Mouse (Mus musculus) heart, embryonic 11.5 days (tissue): Measurements from ENCODE around the gene Calcoco2. TPM values are rescaled to one million over a fixed set of nuclear protein-coding genes. Genes with fewer than 3 reads are reported as not detected.

Source experiments
- ATAC-seq: fragments of 200-750 bp; cut with Nextera tagmentation; replicated peaks from 2 replicates; pipeline ENCODE4 v1.8.0; 2017; ENCODE audit warnings: moderate library complexity; ENCODE audit not compliant: insufficient number of reproducible peaks, low FRiP score, low TSS enrichment
- H3K27ac ChIP-seq: fragments of 300-500 bp; sonication (generic); 2 replicates; pipeline ENCODE4 v1.5.1; 2014; ENCODE audit warnings: mild to moderate bottlenecking, low read depth, low read length
- H3K27me3 ChIP-seq: fragments of 300-500 bp; sonication (generic); 2 replicates; pipeline ENCODE4 v1.6.1; 2014; ENCODE audit warnings: mild to moderate bottlenecking, low read length, mixed read lengths; ENCODE audit not compliant: control insufficient read depth, insufficient read depth
- H3K36me3 ChIP-seq: fragments of 300-500 bp; sonication (generic); 2 replicates; pipeline ENCODE4 v1.6.1; 2014; ENCODE audit warnings: mild to moderate bottlenecking, low read length, moderate library complexity, mixed read lengths; ENCODE audit not compliant: control insufficient read depth, insufficient read depth
- H3K4me1 ChIP-seq: fragments of 300-500 bp; sonication (generic); 2 replicates; pipeline ENCODE4 v1.6.1; 2014; ENCODE audit warnings: low read length; ENCODE audit not compliant: control insufficient read depth, insufficient read depth
- H3K4me2 ChIP-seq: fragments of 300-500 bp; sonication (generic); 2 replicates; pipeline ENCODE4 v1.6.1; 2014; ENCODE audit warnings: mild to moderate bottlenecking, moderate library complexity
- H3K4me3 ChIP-seq: fragments of 300-500 bp; sonication (generic); 2 replicates; pipeline ENCODE4 v1.5.1; 2014; ENCODE audit warnings: low read depth, low read length
- H3K9ac ChIP-seq: fragments of 300-500 bp; sonication (generic); 2 replicates; pipeline ENCODE4 v1.6.1; 2014; ENCODE audit warnings: mild to moderate bottlenecking, low read depth, low read length, moderate library complexity
- H3K9me3 ChIP-seq: fragments of 300-500 bp; sonication (generic); replicated peaks from 2 replicates; pipeline ENCODE4 v1.6.1; 2016; ENCODE audit warnings: low read length; ENCODE audit not compliant: control insufficient read depth
- WGBS: fragments of 180-500 bp; shearing (Covaris S2); extraction: QIAGEN DNeasy Blood & Tissue Kit; methylation state at CpG from one replicate; pipeline ENCODE4 v1.1.7; 2014; ENCODE audit not compliant: insufficient replicate concordance; 5-methylcytosine and 5-hydroxymethylcytosine counted together
- polyA plus RNA-seq: library from polyadenylated mRNA; unstranded; fragments of >200 nt; fragmentation: Nextera tagmentation; extraction: Ambion mirVana; gene quantifications from 2 replicates; pipeline ENCODE4 v1.2.1, GENCODE M21; 2014

The Calcoco2 gene
- polyA plus RNA-seq, 1 experiment from 2014 or later = not detected

DNA sequence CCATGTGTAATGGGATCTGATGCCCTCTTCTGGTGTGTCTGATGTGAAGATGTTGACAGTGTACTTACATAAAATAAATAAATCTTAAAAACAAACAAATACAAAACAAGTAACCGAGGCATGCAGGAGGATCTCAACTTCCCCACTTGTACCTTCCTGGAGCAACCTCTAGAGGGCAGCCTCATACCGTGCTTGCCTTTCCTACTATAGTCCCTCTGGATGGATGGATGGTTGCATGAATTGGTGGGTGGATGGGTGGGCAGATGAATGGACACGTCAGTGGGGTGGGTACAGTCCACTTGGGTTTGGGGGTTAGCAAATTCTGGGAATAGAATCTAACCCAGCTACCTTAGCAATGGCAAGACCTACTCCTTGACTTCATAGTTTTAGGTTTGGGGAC, 18.4 kb downstream of the Calcoco2 start:
- H3K27me3 ChIP-seq = peaks cover 5% of the 10 kb centered on the region; the same call in 1 of the 2 replicates
- H3K9me3 ChIP-seq = no peaks in the 10 kb centered on the region
- no peak overlapping the region for H3K27ac ChIP-seq
- H3K9ac ChIP-seq = no peak overlapping the region
- no peak overlapping the region for H3K4me3 ChIP-seq
- no peaks in the 10 kb centered on the region for H3K4me1 ChIP-seq
- no peak overlapping the region for H3K4me2 ChIP-seq
- no peaks in the 10 kb centered on the region for H3K36me3 ChIP-seq
- 15% methylated on average over 3 of the region's 3 CpGs for WGBS
- no peak for ATAC-seq

DNA sequence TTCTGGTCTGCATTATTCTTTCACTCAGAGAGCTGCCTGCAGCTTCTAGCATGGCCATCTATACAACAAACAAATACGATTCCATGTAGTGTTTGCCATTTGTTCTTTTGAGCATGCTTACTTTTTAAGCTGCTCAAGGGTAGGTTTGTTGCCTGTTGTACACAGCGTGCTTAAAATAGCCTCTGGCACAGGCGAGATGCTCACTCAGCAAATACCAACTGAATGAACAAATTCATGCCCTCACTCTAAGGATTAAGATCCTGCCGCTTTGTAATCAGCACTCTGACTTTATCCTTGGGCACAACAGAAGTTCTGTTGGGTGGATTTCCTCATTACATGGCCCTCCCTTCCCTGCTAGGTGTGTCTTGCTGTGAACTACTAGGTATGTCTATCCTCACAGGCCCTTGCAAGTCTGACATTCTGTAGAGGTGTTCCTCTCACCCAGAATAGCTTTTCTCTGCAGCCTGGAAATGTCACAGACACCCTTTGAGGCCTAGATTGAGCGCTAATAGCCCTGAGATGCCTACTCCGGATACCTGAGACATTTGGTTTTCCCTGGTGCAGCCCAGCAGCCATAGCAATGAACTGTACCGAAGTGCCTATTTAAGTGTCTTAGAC, 19.0 kb downstream of the Calcoco2 start:
- H3K27ac ChIP-seq = peak overlapping the region; percentile 43; the same call in 1 of the 2 replicates
- H3K36me3 ChIP-seq = no peaks in the 10 kb centered on the region
- no peak overlapping the region for H3K4me3 ChIP-seq
- no peak overlapping the region for H3K9ac ChIP-seq
- no peaks in the 10 kb centered on the region for H3K4me1 ChIP-seq
- H3K4me2 ChIP-seq = no peak overlapping the region
- 0 out of 2 replicates have a peak, but pooled peaks cover 5% of the 10 kb centered on the region for H3K27me3 ChIP-seq
- no peaks in the 10 kb centered on the region for H3K9me3 ChIP-seq
- 33% methylated on average over 7 of the region's 7 CpGs for WGBS
- no peak for ATAC-seq

DNA sequence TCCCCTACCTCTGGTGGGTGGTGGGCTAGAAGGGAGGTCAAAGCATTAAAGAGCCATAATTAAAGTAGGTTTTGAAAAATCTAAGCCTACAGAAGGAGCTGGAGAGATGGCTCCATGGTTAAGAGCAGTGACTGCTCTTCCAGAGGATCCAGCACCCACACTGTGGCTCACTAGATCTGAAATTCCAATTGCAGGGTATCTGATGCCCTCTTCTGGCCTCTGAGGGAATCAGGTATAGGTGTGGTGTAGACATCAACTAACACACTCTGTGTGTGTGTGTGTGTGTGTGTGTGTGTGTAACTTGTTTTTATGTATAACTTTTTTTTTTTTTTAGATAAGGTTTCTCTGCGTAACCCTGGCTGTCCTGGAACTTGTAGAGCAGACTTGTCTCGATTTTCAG, 20.7 kb downstream of the Calcoco2 start:
- no peak for ATAC-seq
- Histone ChIP-seq H3K4me1 (no peaks in the 10 kb centered on the region), H3K9me3 (no peaks in the 10 kb centered on the region), H3K36me3 (no peaks in the 10 kb centered on the region), H3K27ac (no peak overlapping the region), H3K4me3 (no peak overlapping the region), H3K9ac (no peak overlapping the region), H3K27me3 (no peaks in the 10 kb centered on the region), H3K4me2 (no peak overlapping the region)
- WGBS = 69% methylated on average over 2 of the region's 2 CpGs

DNA sequence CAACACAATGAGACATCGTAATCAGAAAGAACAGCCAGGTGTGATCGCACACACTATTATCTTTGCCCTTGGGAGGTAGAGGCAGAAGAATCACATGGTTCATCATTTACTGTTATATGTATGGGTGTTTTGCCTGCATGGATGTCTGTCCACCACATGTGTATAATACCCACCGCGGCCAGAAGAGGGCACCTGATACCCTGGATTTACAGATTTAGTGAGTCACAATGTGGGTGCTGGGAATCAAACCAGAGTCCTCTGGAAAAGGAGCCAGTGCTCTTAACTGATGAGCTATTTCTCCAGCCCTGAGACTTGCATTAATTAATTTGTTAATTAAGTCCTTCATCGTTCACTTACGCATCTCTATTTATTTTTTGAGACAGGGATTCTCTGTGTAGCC, 23.8 kb downstream of the Calcoco2 start:
- Histone ChIP-seq H3K9me3 (no peaks in the 10 kb centered on the region), H3K4me3 (no peak overlapping the region), H3K9ac (no peak overlapping the region), H3K4me2 (no peak overlapping the region), H3K4me1 (no peaks in the 10 kb centered on the region), H3K27ac (no peak overlapping the region), H3K36me3 (no peaks in the 10 kb centered on the region), H3K27me3 (no peaks in the 10 kb centered on the region)
- 82% methylated on average over 6 of the region's 6 CpGs for WGBS
- ATAC-seq = no peak

DNA sequence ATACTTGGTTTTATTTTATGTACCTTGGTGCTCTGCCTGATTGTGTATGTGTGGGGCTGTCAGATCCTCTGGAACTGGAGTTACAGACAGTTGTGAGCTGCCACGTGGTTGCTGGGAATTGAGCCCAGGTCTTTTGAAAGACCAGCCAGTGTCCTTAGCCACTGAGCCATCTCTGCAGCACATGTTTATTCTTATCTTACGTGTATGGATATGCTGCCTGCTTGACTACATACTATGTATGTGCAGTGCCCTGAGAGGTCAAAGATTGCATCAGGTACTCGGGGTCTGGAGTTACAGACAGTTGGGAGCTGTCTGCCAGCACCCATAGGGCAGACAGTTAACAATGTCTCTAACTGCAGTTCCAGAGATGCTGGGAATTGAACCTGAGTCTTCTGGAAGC, 29.1 kb downstream of the Calcoco2 start:
- Histone ChIP-seq H3K27ac (no peak overlapping the region), H3K4me1 (no peaks in the 10 kb centered on the region), H3K36me3 (no peaks in the 10 kb centered on the region), H3K9ac (no peak overlapping the region), H3K9me3 (no peaks in the 10 kb centered on the region), H3K4me3 (no peak overlapping the region), H3K27me3 (no peaks in the 10 kb centered on the region), H3K4me2 (no peak overlapping the region)
- 62% methylated on average over 3 of the region's 3 CpGs for WGBS
- no peak for ATAC-seq

- no peaks in the 10 kb centered on the region for H3K9me3 ChIP-seq
- H3K4me2 ChIP-seq = no peak overlapping the region
- H3K36me3 ChIP-seq = no peaks in the 10 kb centered on the region
- H3K27me3 ChIP-seq = no peaks in the 10 kb centered on the region
- 73% methylated on average over 5 of the region's 5 CpGs for WGBS
- H3K9ac ChIP-seq = no peak overlapping the region
- no peak overlapping the region for H3K27ac ChIP-seq
- no peak for ATAC-seq
- no peak overlapping the region for H3K4me3 ChIP-seq
- H3K4me1 ChIP-seq = no peaks in the 10 kb centered on the region
Measured at GRCm38 (mm10) chr11:96080736-96081135, 31.0 kb downstream of the Calcoco2 start.

GRCm38 (mm10) chr11:96076221-96077105, 35.3 kb downstream of the Calcoco2 start:
- Histone ChIP-seq H3K27me3 (no peaks in the 10 kb centered on the region), H3K4me2 (peak overlapping the region; percentile 69), H3K9me3 (no peaks in the 10 kb centered on the region), H3K36me3 (0 out of 2 replicates have a peak, but pooled peaks cover 3% of the 10 kb centered on the region), H3K4me1 (peaks cover 12% of the 10 kb centered on the region), H3K9ac (peak overlapping the region; percentile 61; the same call in 1 of the 2 replicates), H3K4me3 (peak overlapping the region; percentile 41), H3K27ac (peak overlapping the region; percentile 78)
- 61% methylated on average over 13 of the region's 13 CpGs for WGBS
- ATAC-seq = no peak

DNA sequence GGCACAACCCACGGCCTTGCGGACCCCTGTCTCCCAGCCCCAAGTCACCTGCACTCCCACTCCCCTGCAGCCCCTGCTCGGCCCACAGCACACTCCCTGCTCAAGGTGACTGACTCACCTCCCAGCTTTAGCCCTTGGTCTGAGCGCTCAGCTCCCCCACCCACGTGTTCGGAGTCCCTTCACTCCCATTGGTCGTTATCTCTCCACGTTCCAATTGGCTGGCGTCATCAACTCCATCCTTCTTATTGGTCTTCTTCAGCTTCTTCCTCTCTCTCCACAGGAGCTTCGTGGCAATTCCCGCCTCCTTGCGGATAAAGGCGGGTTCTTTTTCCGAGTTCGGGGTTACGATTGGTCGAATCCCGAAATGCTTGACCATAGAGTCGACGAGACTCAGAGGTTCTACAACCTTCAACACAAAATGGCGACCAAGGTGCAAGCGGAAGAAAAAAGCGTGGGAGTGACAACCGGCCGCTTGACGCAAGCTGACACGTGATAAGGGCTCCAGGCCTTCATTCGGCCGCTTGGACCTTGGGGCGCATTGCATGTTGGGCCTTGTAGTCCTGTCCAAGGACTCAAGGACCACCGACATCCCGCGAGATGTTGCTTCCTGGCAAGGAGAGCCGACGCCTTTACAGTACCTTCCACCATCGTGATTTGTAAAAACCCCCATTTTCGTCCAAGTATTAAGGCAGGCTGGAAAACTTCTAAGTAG, 36.1 kb downstream of the Calcoco2 start, which contains the start of gene Atp5g1:
TSS of gene Atp5g1 (minus strand) at position 162 of the 712 bp plus-strand sequence.
- peak; percentile 95 for ATAC-seq
- under 1% methylated on average over 37 of the region's 37 CpGs for WGBS
- peak within 1 kb of the TSS; percentile 85 for H3K27ac ChIP-seq

More for the DNA sequence above, 36.1 kb downstream of the Calcoco2 start, which contains the start of gene Atp5g1:
- Histone ChIP-seq H3K9ac (peak within 1 kb of the TSS; percentile 78), H3K9me3 (no peaks in the 10 kb centered on the region), H3K27me3 (no peaks in the 10 kb centered on the region), H3K4me3 (peak within 1 kb of the TSS; percentile 79), H3K4me2 (peak within 1 kb of the TSS; percentile 90), H3K36me3 (0 out of 2 replicates have a peak, but pooled peaks cover 5% of the 10 kb centered on the region), H3K4me1 (peaks cover 12% of the 10 kb centered on the region)
